Mouse (Mus musculus): ENCODE data around the gene Mmgt2.

- TF ChIP-seq CTCF (IDR thresholded peaks at IDR 0.05; ENCODE audit: borderline replicate concordance, extremely low read depth, insufficient read depth, insufficient read length), result no peak
- no peak for TF ChIP-seq POLR2A (IDR thresholded peaks at IDR 0.05; ENCODE audit: borderline replicate concordance, extremely low read depth, insufficient read depth, insufficient read length, poor library complexity, severe bottlenecking)
Observed at GRCm38 (mm10) chr11:62645337-62645675, 3.2 kb upstream of the Mmgt2 start.

Data from brain, embryonic 14.5 days (tissue).